Mouse (Mus musculus) limb, embryonic 11.5 days (tissue): ENCODE measurements around the gene Timeless. TPM values are rescaled to one million over a fixed set of nuclear protein-coding genes. Genes with fewer than 3 reads are reported as not detected.
"Not testable (repeated sequence)": the region's sequence is repeated elsewhere in the genome, so short reads cannot be mapped to it uniquely, and the experiment has no call there.

Experiments
- ATAC-seq: fragments of 200-750 bp; cut with Nextera tagmentation; 2 replicates; pipeline ENCODE4 v1.8.0; 2017; ENCODE audit warnings: low read depth; ENCODE audit not compliant: insufficient number of reproducible peaks, low FRiP score, low TSS enrichment
- DNase-seq: peaks from one replicate; pipeline ENCODE4 v3.0.0-alpha.2; 2015; ENCODE audit warnings: low spot score
- H3K27ac ChIP-seq: fragments of 300-500 bp; sonication (generic); replicated peaks from 2 replicates; pipeline ENCODE4 v1.5.1; 2014; ENCODE audit warnings: low read depth, mild to moderate bottlenecking, low read length
- H3K27me3 ChIP-seq: fragments of 300-500 bp; sonication (generic); 2 replicates; pipeline ENCODE4 v1.6.1; 2014; ENCODE audit warnings: mild to moderate bottlenecking, low read length, mixed read lengths; ENCODE audit not compliant: control insufficient read depth, insufficient read depth
- H3K36me3 ChIP-seq: fragments of 300-500 bp; sonication (generic); 2 replicates; pipeline ENCODE4 v1.6.1; 2014; ENCODE audit warnings: mild to moderate bottlenecking, low read length, moderate library complexity, mixed read lengths; ENCODE audit not compliant: control insufficient read depth, insufficient read depth
- H3K4me1 ChIP-seq: fragments of 300-500 bp; sonication (generic); 2 replicates; pipeline ENCODE4 v1.6.1; 2014; ENCODE audit warnings: low read length, mixed read lengths; ENCODE audit not compliant: control insufficient read depth, insufficient read depth
- H3K4me2 ChIP-seq: fragments of 300-500 bp; sonication (generic); 2 replicates; pipeline ENCODE4 v1.6.1; 2014; ENCODE audit warnings: low read depth, mild to moderate bottlenecking, moderate library complexity; ENCODE audit not compliant: severe bottlenecking
- H3K4me3 ChIP-seq: fragments of 300-500 bp; sonication (generic); 2 replicates; pipeline ENCODE4 v1.5.1; 2014; ENCODE audit warnings: low read depth, low read length
- H3K9ac ChIP-seq: fragments of 300-500 bp; sonication (generic); 2 replicates; pipeline ENCODE4 v1.6.1; 2014; ENCODE audit warnings: mild to moderate bottlenecking, low read length
- H3K9me3 ChIP-seq: fragments of 300-500 bp; sonication (generic); 2 replicates; pipeline ENCODE4 v1.6.1; 2016; ENCODE audit warnings: low read length; ENCODE audit not compliant: control insufficient read depth
- WGBS: fragments of 180-500 bp; shearing (Covaris S2); extraction: QIAGEN DNeasy Blood & Tissue Kit; methylation state at CpG from one replicate; pipeline ENCODE4 v1.1.7; 2014; 5-methylcytosine and 5-hydroxymethylcytosine counted together
- polyA plus RNA-seq: library from polyadenylated mRNA; unstranded; fragments of >200 nt; fragmentation: Nextera tagmentation; extraction: Ambion mirVana; gene quantifications from 2 replicates; pipeline ENCODE4 v1.2.1, GENCODE M21; 2014

Gene Timeless
- polyA plus RNA-seq, 1 experiment from 2014 or later: 92.9 TPM

- H3K4me2 ChIP-seq: no peak overlapping the region
- WGBS: 86% methylated on average over 6 of the region's 6 CpGs
- H3K27me3 ChIP-seq: no peaks in the 10 kb centered on the region
- H3K27ac ChIP-seq: no peak overlapping the region
- peaks cover 9% of the 10 kb centered on the region; the same call in 1 of the 2 replicates for H3K36me3 ChIP-seq
- H3K9ac ChIP-seq: no peak overlapping the region
- no peaks in the 10 kb centered on the region for H3K4me1 ChIP-seq
- H3K9me3 ChIP-seq: no peaks in the 10 kb centered on the region
- ATAC-seq (no peak), DNase-seq (no peak)
- no peak overlapping the region for H3K4me3 ChIP-seq
Observed at GRCm38 (mm10) chr10:128280943-128281342, 49.1 kb downstream of the Timeless start.

- H3K27ac ChIP-seq: no peak overlapping the region
- 91% methylated on average over 14 of the region's 14 CpGs for WGBS
- H3K9ac ChIP-seq: no peak overlapping the region
- no peak overlapping the region for H3K4me2 ChIP-seq
- H3K36me3 ChIP-seq: peaks cover 6% of the 10 kb centered on the region; the same call in 1 of the 2 replicates
- ATAC-seq: no peak
- H3K27me3 ChIP-seq: no peaks in the 10 kb centered on the region
- DNase-seq: no peak
- no peak overlapping the region for H3K4me3 ChIP-seq
- H3K9me3 ChIP-seq: no peaks in the 10 kb centered on the region
- no peaks in the 10 kb centered on the region for H3K4me1 ChIP-seq
Observed at GRCm38 (mm10) chr10:128281682-128282081, 49.8 kb downstream of the Timeless start.

GRCm38 (mm10) chr10:128282886-128283450 is 51.1 kb downstream of the Timeless start:
- no peak overlapping the region for H3K27ac ChIP-seq
- DNase-seq (no peak), ATAC-seq (no peak)
- H3K27me3 ChIP-seq: no peaks in the 10 kb centered on the region
- no peaks in the 10 kb centered on the region for H3K9me3 ChIP-seq
- H3K4me1 ChIP-seq: no peaks in the 10 kb centered on the region
- H3K36me3 ChIP-seq: peaks cover 3% of the 10 kb centered on the region; the same call in 1 of the 2 replicates
- H3K9ac ChIP-seq: no peak overlapping the region
- H3K4me3 ChIP-seq: no peak overlapping the region
- WGBS: 92% methylated on average over 20 of the region's 20 CpGs
- H3K4me2 ChIP-seq: no peak overlapping the region

GRCm38 (mm10) chr10:128283604-128284579 is 52.0 kb downstream of the Timeless start:
- Histone ChIP-seq H3K4me1 (no peaks in the 10 kb centered on the region), H3K9me3 (no peaks in the 10 kb centered on the region), H3K4me3 (no peak overlapping the region), H3K4me2 (no peak overlapping the region), H3K27ac (no peak overlapping the region), H3K27me3 (no peaks in the 10 kb centered on the region), H3K36me3 (no peaks in the 10 kb centered on the region), H3K9ac (no peak overlapping the region)
- peak; percentile 87 for DNase-seq
- peak; percentile 69; the same call in 1 of the 2 replicates for ATAC-seq
- WGBS: 66% methylated on average over 31 of the region's 31 CpGs

GRCm38 (mm10) chr10:128290594-128290993 is 58.7 kb downstream of the Timeless start:
- H3K4me3 ChIP-seq, H3K27me3 ChIP-seq, H3K36me3 ChIP-seq, H3K9me3 ChIP-seq, H3K9ac ChIP-seq, DNase-seq, H3K27ac ChIP-seq, H3K4me2 ChIP-seq, H3K4me1 ChIP-seq, ATAC-seq: not testable (repeated sequence)
- WGBS: 93% methylated on average over 1 of the region's 1 CpGs

- H3K27me3 ChIP-seq: no peaks in the 10 kb centered on the region
- no peak overlapping the region for H3K4me2 ChIP-seq
- no peaks in the 10 kb centered on the region for H3K9me3 ChIP-seq
- no peaks in the 10 kb centered on the region; the same call in 1 of the 2 replicates for H3K36me3 ChIP-seq
- DNase-seq: no peak
- ATAC-seq: no peak
- H3K4me1 ChIP-seq: no peaks in the 10 kb centered on the region
- no peak overlapping the region for H3K9ac ChIP-seq
- no peak overlapping the region for H3K27ac ChIP-seq
- H3K4me3 ChIP-seq: no peak overlapping the region
- 81% methylated on average over 13 of the region's 13 CpGs for WGBS
Observed at GRCm38 (mm10) chr10:128296370-128297090, 64.7 kb downstream of the Timeless start.

- H3K36me3 ChIP-seq: no peaks in the 10 kb centered on the region; the same call in 1 of the 2 replicates
- no peak overlapping the region for H3K4me3 ChIP-seq
- WGBS: 80% methylated on average over 4 of the region's 4 CpGs
- DNase-seq (no peak), ATAC-seq (no peak)
- H3K4me2 ChIP-seq: no peak overlapping the region
- no peaks in the 10 kb centered on the region for H3K9me3 ChIP-seq
- no peak overlapping the region for H3K27ac ChIP-seq
- H3K27me3 ChIP-seq: no peaks in the 10 kb centered on the region
- no peaks in the 10 kb centered on the region for H3K4me1 ChIP-seq
- H3K9ac ChIP-seq: no peak overlapping the region
Observed at GRCm38 (mm10) chr10:128297221-128297620, 65.4 kb downstream of the Timeless start.

GRCm38 (mm10) chr10:128297622-128298021 is 65.8 kb downstream of the Timeless start:
- Histone ChIP-seq H3K27me3 (no peaks in the 10 kb centered on the region), H3K4me1 (no peaks in the 10 kb centered on the region), H3K4me3 (no peak overlapping the region), H3K9me3 (no peaks in the 10 kb centered on the region), H3K27ac (no peak overlapping the region), H3K36me3 (no peaks in the 10 kb centered on the region), H3K4me2 (no peak overlapping the region), H3K9ac (no peak overlapping the region)
- no peak for ATAC-seq
- DNase-seq: no peak
- WGBS: 86% methylated on average over 11 of the region's 11 CpGs
